Mouse (Mus musculus) small intestine, adult 2 months (tissue): ENCODE data around the gene Por. TPM values are rescaled to one million over a fixed set of nuclear protein-coding genes. Genes with fewer than 3 reads are reported as not detected.

Experiments
- H3K27ac ChIP-seq: fragments of 200-500 bp; 2 replicates; pipeline ENCODE4 v1.5.1; 2012; ENCODE audit warnings: low read depth, low read length, control low read depth, inconsistent platforms; ENCODE audit not compliant: insufficient read depth
- H3K27me3 ChIP-seq: fragments of 200-500 bp; 2 replicates; pipeline ENCODE4 v1.6.1; 2012; ENCODE audit warnings: mild to moderate bottlenecking, moderate library complexity, low read length, inconsistent platforms; ENCODE audit not compliant: control insufficient read depth, insufficient read depth
- H3K36me3 ChIP-seq: fragments of 200-500 bp; 2 replicates; pipeline ENCODE4 v1.6.1; 2012; ENCODE audit warnings: mild to moderate bottlenecking, low read length, control low read depth, inconsistent platforms; ENCODE audit not compliant: control insufficient read depth, insufficient read depth
- H3K4me1 ChIP-seq: fragments of 200-500 bp; 2 replicates; pipeline ENCODE4 v1.6.1; 2012; ENCODE audit warnings: low read length, inconsistent platforms, mixed read lengths; ENCODE audit not compliant: control insufficient read depth, insufficient read depth, insufficient read length
- H3K4me3 ChIP-seq: fragments of 200-500 bp; 2 replicates; pipeline ENCODE4 v1.5.1; 2012; ENCODE audit warnings: low read depth, mild to moderate bottlenecking, control low read depth, inconsistent platforms, low read length, moderate library complexity
- CTCF ChIP-seq: fragments of 200-500 bp; IDR thresholded peaks from 2 replicates; pipeline ENCODE4 v1.5.1; 2012; ENCODE audit warnings: low read depth, mild to moderate bottlenecking, control low read depth, inconsistent platforms, low read length, moderate library complexity, mixed read lengths; ENCODE audit not compliant: insufficient replicate concordance, insufficient read length; ENCODE audit errors: extremely low read depth
- POLR2A ChIP-seq: fragments of 200-500 bp; IDR thresholded peaks from 2 replicates; pipeline ENCODE4 v1.6.1; 2012; ENCODE audit warnings: low read depth, mild to moderate bottlenecking, control low read depth, inconsistent platforms, low read length, moderate library complexity
- WGBS: fragments of 180-500 bp; shearing (Covaris S2); methylation state at CpG from one replicate; pipeline ENCODE4 v1.1.7; 2018; 5-methylcytosine and 5-hydroxymethylcytosine counted together
- polyA plus RNA-seq: library from polyadenylated mRNA; depleted of rRNA; stranded (reverse); fragments of >200 nt; gene quantifications from 2 replicates; pipeline ENCODE4 v1.2.3, GENCODE M21; 2012

The Por gene
- polyA plus RNA-seq, 1 experiment: 192 TPM

- H3K27ac ChIP-seq: no peak overlapping the region
- H3K27me3 ChIP-seq: no peaks in the 10 kb centered on the region
- peaks cover 4% of the 10 kb centered on the region; the same call in 1 of the 2 replicates for H3K4me1 ChIP-seq
- H3K36me3 ChIP-seq: no peaks in the 10 kb centered on the region
- no peak overlapping the region for H3K4me3 ChIP-seq
- TF ChIP-seq POLR2A: no peak
- TF ChIP-seq CTCF: no peak
- WGBS: 84% methylated on average over 5 of the region's 5 CpGs
Measured at GRCm38 (mm10) chr5:135656046-135656445, 13.8 kb upstream of the Por start.

GRCm38 (mm10) chr5:135657128-135657527, 12.7 kb upstream of the Por start:
- Histone ChIP-seq H3K4me3 (no peak overlapping the region), H3K36me3 (no peaks in the 10 kb centered on the region), H3K27ac (no peak overlapping the region), H3K27me3 (no peaks in the 10 kb centered on the region), H3K4me1 (peaks cover 4% of the 10 kb centered on the region; the same call in 1 of the 2 replicates)
- 85% methylated on average over 5 of the region's 5 CpGs for WGBS
- TF ChIP-seq POLR2A (no peak), CTCF (no peak)

- TF ChIP-seq POLR2A: no peak
- no peak for TF ChIP-seq CTCF
- no peak overlapping the region for H3K27ac ChIP-seq
- peak overlapping the region; percentile 34 for H3K4me3 ChIP-seq
- H3K27me3 ChIP-seq: no peaks in the 10 kb centered on the region
- H3K36me3 ChIP-seq: no peaks in the 10 kb centered on the region
- peaks cover 4% of the 10 kb centered on the region; the same call in 1 of the 2 replicates for H3K4me1 ChIP-seq
- WGBS: 48% methylated on average over 17 of the region's 17 CpGs
Measured at GRCm38 (mm10) chr5:135657703-135658373, 12.0 kb upstream of the Por start.

- no peak for TF ChIP-seq POLR2A
- TF ChIP-seq CTCF: no peak
- 47% methylated on average over 4 of the region's 4 CpGs for WGBS
- no peak overlapping the region for H3K4me3 ChIP-seq
- no peak overlapping the region for H3K27ac ChIP-seq
- H3K27me3 ChIP-seq: no peaks in the 10 kb centered on the region
- peaks cover 4% of the 10 kb centered on the region; the same call in 1 of the 2 replicates for H3K4me1 ChIP-seq
- no peaks in the 10 kb centered on the region for H3K36me3 ChIP-seq
Measured at GRCm38 (mm10) chr5:135659956-135660355, 9.9 kb upstream of the Por start.

GRCm38 (mm10) chr5:135660535-135660934, 9.3 kb upstream of the Por start:
- TF ChIP-seq CTCF (no peak), POLR2A (no peak)
- WGBS: 86% methylated on average over 7 of the region's 7 CpGs
- Histone ChIP-seq H3K36me3 (no peaks in the 10 kb centered on the region), H3K27ac (no peak overlapping the region), H3K4me3 (no peak overlapping the region), H3K4me1 (peaks cover 4% of the 10 kb centered on the region; the same call in 1 of the 2 replicates), H3K27me3 (no peaks in the 10 kb centered on the region)

GRCm38 (mm10) chr5:135666890-135667289, 2.9 kb upstream of the Por start:
- WGBS: 62% methylated on average over 5 of the region's 5 CpGs
- H3K27ac ChIP-seq: no peak overlapping the region
- peaks cover 9% of the 10 kb centered on the region for H3K4me1 ChIP-seq
- no peaks in the 10 kb centered on the region for H3K36me3 ChIP-seq
- no peaks in the 10 kb centered on the region for H3K27me3 ChIP-seq
- no peak overlapping the region for H3K4me3 ChIP-seq
- TF ChIP-seq CTCF (no peak), POLR2A (no peak)

- Histone ChIP-seq H3K36me3 (no peaks in the 10 kb centered on the region), H3K27ac (no peak overlapping the region), H3K4me1 (peaks cover 17% of the 10 kb centered on the region), H3K27me3 (no peaks in the 10 kb centered on the region), H3K4me3 (no peak overlapping the region)
- WGBS: 78% methylated on average over 7 of the region's 7 CpGs
- TF ChIP-seq POLR2A: no peak
- TF ChIP-seq CTCF: no peak
Measured at GRCm38 (mm10) chr5:135668071-135668470, 1.8 kb upstream of the Por start.
